Mouse (Mus musculus): ENCODE results near the gene Nmb.

GRCm38 (mm10) chr7:80860227-80860626 is 44.6 kb downstream of the Nmb start:
- no peak for TF ChIP-seq FLI1 (IDR thresholded peaks at IDR 0.05; ENCODE audit: low read length)
- TF ChIP-seq GATA1 (IDR thresholded peaks at IDR 0.05; ENCODE audit: borderline replicate concordance, low read length) = no peak

Measured in megakaryocyte, embryonic 14.5 days (primary cell).